Mouse (Mus musculus) forebrain, postnatal 0 days (tissue): Measurements from ENCODE around the gene Usp3. TPM values are rescaled to one million over a fixed set of nuclear protein-coding genes. Genes with fewer than 3 reads are reported as not detected.

ENCODE experiments used
- ATAC-seq: fragments of 200-750 bp; cut with Nextera tagmentation; 2 replicates; pipeline ENCODE4 v1.8.0; 2017; ENCODE audit warnings: mild to moderate bottlenecking, moderate library complexity
- DNase-seq: peaks from one replicate; pipeline ENCODE4 v3.0.0-alpha.2; 2015
- H3K27ac ChIP-seq: fragments of 300-500 bp; sonication (generic); 2 replicates; pipeline ENCODE4 v1.5.1; 2014; ENCODE audit warnings: low read depth, mild to moderate bottlenecking, antibody characterized with exemption, low read length, moderate library complexity, mixed read lengths
- H3K27me3 ChIP-seq: fragments of 300-500 bp; sonication (generic); 2 replicates; pipeline ENCODE4 v1.6.1; 2014; ENCODE audit warnings: mild to moderate bottlenecking, low read length, mixed read lengths; ENCODE audit not compliant: insufficient read depth
- H3K36me3 ChIP-seq: fragments of 300-500 bp; sonication (generic); 2 replicates; pipeline ENCODE4 v1.6.1; 2014; ENCODE audit warnings: mild to moderate bottlenecking, moderate library complexity; ENCODE audit not compliant: insufficient read depth
- H3K4me1 ChIP-seq: fragments of 300-500 bp; sonication (generic); 2 replicates; pipeline ENCODE4 v1.6.1; 2014; ENCODE audit warnings: antibody characterized with exemption; ENCODE audit not compliant: insufficient read depth
- H3K4me2 ChIP-seq: fragments of 300-500 bp; sonication (generic); 2 replicates; pipeline ENCODE4 v1.6.1; 2014; ENCODE audit warnings: low read depth, mild to moderate bottlenecking, moderate library complexity
- H3K4me3 ChIP-seq: fragments of 300-500 bp; sonication (generic); 2 replicates; pipeline ENCODE4 v1.5.1; 2014; ENCODE audit warnings: low read depth, low read length, mixed read lengths
- H3K9ac ChIP-seq: fragments of 300-500 bp; sonication (generic); 2 replicates; pipeline ENCODE4 v1.6.1; 2014; ENCODE audit warnings: mild to moderate bottlenecking
- H3K9me3 ChIP-seq: fragments of 300-500 bp; sonication (generic); 2 replicates; pipeline ENCODE4 v1.6.1; 2016; ENCODE audit warnings: low read length
- CTCF ChIP-seq: sonication (generic); IDR thresholded peaks from 2 replicates; pipeline ENCODE4 v1.5.1; 2016; ENCODE audit warnings: antibody characterized with exemption, control low read depth, low read depth
- WGBS: fragments of 180-500 bp; shearing (Covaris S2); extraction: QIAGEN DNeasy Blood & Tissue Kit; methylation state at CpG from one replicate; pipeline ENCODE4 v1.1.7; 2014; 5-methylcytosine and 5-hydroxymethylcytosine counted together
- polyA plus RNA-seq: library from polyadenylated mRNA; unstranded; fragments of >200 nt; fragmentation: Nextera tagmentation; extraction: Ambion mirVana; gene quantifications from 2 replicates; pipeline ENCODE4 v1.2.1, GENCODE M21; 2015
- total RNA-seq: library from RNA; depleted of rRNA; stranded (reverse); fragments of >200 nt; gene quantifications from 2 replicates; pipeline ENCODE4 v1.2.3, GENCODE M21; 2014

The Usp3 gene
- total and polyA plus RNA-seq, 2 experiments from 2014 or later = 55.2 to 59.7 TPM

DNA sequence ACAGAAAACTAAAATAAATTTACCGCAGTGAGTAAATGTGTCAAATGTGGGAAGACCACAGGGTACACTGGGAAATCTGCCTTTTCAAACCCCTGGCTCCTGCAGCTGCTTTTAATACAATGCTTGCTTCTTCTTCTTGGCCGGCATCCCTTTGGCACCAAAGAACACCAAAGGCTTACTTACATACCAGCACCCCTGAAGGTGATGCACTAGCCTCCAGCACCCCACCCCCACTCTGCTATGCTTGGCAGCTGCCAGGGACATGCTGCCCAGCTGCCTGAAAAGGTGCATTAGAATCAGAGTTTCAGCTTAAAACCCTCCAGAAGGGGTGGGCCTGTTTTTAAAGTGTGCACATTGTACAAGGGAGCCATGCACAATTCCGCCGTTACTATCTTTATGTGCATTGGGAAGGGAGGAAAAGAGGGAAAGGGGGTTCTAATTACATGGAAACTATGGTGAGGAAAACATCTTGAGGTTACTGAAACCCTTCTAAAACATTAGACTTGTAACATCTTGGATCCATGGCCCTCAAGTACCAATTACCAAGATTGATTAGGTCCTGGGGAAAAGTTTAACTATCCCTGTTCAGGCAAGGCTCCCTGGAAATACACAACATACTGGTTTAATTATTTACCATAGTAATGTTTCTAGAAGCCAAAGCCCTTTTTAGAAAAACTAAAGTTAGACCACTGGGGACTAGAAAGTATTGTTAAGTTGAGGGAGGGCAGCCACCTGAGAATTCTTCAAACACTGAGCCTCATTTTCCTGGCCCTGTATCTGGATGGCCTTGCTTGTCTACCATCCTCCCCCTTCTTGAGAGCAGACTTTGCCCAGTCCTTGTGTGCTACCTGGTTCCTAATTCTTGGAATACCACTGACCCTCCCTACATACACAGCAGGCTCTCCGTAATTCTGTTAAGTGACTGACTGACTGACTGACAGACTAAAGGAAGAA is 3.1 kb upstream of the Usp3 start:
- no peaks in the 10 kb centered on the region for H3K36me3 ChIP-seq
- WGBS = 40% methylated on average over 5 of the region's 5 CpGs
- no peaks in the 10 kb centered on the region; the same call in 1 of the 2 replicates for H3K4me1 ChIP-seq
- H3K27ac ChIP-seq = no peak overlapping the region
- no peak for ATAC-seq
- no peak overlapping the region for H3K4me2 ChIP-seq
- H3K4me3 ChIP-seq = no peak overlapping the region
- H3K9ac ChIP-seq = no peak overlapping the region
- H3K9me3 ChIP-seq = no peaks in the 10 kb centered on the region
- DNase-seq = no peak
- TF ChIP-seq CTCF = no peak
- no peaks in the 10 kb centered on the region for H3K27me3 ChIP-seq

DNA sequence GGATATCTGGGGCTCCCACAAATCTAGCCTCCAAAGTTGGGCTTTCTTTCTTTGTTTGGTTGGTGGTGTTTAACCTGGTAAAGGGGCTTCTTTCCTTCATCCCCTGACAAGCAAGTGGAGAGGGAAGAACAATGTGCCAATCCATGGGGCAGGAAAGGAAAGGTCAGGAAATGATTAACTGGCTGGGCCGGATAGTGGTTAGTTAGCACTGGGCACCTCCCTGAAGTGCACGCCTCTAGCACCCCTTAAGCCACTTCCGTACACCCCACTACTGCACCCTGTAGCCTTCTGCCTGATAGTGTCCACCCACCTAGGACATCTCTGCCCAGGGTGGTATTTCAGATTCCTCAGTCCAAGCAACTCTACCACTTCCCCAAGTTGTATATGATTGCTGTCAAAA is 1.1 kb upstream of the Usp3 start:
- H3K4me3 ChIP-seq = no peak overlapping the region
- H3K27ac ChIP-seq = no peak overlapping the region
- ATAC-seq (no peak), DNase-seq (no peak)
- peaks cover 9% of the 10 kb centered on the region for H3K4me1 ChIP-seq
- no peaks in the 10 kb centered on the region for H3K36me3 ChIP-seq
- H3K9me3 ChIP-seq = no peaks in the 10 kb centered on the region
- no peak for TF ChIP-seq CTCF
- H3K27me3 ChIP-seq = no peaks in the 10 kb centered on the region
- no peak overlapping the region; the same call in 1 of the 2 replicates for H3K4me2 ChIP-seq
- 58% methylated on average over 3 of the region's 3 CpGs for WGBS
- H3K9ac ChIP-seq = no peak overlapping the region

DNA sequence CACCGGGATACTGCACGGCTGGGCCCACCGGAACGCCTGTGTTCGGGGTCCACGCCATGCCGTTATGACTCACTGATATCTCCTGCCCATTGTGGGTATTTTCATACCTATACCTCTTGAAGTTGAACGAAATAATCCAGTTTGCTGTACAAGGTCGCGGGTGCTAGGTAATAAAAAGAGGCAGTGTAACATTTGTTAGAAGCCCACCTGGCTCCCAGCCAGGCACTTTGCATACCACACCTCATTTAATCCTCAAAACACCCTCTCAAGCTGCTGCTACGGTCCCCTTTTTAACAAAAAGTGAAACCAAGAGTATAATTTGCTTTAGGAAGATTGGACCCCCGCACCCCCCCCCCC is 649 bp upstream of the Usp3 start:
- peak overlapping the region; percentile 70 for H3K4me2 ChIP-seq
- peak overlapping the region; percentile 97 for H3K4me3 ChIP-seq
- no peak for ATAC-seq
- H3K9me3 ChIP-seq = no peaks in the 10 kb centered on the region
- no peak for TF ChIP-seq CTCF
- H3K27me3 ChIP-seq = no peaks in the 10 kb centered on the region
- peak overlapping the region; percentile 92 for H3K9ac ChIP-seq
- no peaks in the 10 kb centered on the region for H3K36me3 ChIP-seq
- H3K4me1 ChIP-seq = peaks cover 9% of the 10 kb centered on the region
- DNase-seq = no peak
- H3K27ac ChIP-seq = no peak overlapping the region
- WGBS = 4% methylated on average over 12 of the region's 12 CpGs

DNA sequence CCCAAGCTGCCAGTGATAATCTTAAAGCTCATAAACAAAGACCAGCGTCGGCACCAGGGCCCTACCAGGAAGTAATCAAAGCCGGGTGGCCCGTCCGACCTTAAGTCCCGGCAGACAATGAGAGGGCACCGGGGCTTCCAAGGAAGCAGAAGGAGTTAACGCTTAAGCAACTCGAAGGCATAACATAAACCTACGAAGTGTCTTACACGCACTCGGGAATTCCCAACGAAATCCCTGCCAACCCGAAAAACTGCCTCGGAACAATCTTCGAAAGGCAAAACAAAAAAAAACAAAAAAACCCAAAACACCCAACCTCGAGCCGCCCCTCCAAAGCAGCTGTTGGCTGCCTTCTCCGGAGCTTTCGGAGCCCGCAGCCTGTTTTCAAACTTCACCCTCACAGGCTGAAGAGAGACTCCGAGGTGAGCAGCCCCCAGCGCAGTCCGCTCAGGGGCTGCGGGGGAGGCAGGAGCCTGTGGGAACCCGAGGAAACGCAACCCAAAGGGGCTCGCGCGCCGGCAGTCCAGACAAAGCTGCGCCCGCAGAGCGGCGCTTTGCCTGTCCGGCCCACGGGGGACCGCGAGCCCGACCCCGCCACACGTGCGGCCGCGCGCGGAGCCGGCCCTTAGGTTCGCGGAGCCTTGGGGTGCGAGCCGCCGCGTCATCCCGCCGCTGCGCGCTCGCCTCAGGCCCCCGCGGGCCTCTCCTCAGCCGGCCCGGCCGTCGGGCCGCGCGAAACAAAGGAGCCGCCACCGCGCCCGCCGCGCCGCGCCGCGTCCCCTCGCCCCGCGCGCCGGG is 894 bp downstream of the Usp3 start:
- Histone ChIP-seq H3K9ac (peak overlapping the region; percentile 92), H3K9me3 (no peaks in the 10 kb centered on the region), H3K4me1 (peaks cover 9% of the 10 kb centered on the region), H3K27me3 (no peaks in the 10 kb centered on the region), H3K27ac (peak overlapping the region; percentile 93), H3K36me3 (no peaks in the 10 kb centered on the region), H3K4me2 (peak overlapping the region; percentile 70), H3K4me3 (peak overlapping the region; percentile 97)
- peak; percentile 69 for ATAC-seq
- WGBS = under 1% methylated on average over 53 of the region's 83 CpGs
- DNase-seq = peak; percentile 61
- no peak for TF ChIP-seq CTCF

DNA sequence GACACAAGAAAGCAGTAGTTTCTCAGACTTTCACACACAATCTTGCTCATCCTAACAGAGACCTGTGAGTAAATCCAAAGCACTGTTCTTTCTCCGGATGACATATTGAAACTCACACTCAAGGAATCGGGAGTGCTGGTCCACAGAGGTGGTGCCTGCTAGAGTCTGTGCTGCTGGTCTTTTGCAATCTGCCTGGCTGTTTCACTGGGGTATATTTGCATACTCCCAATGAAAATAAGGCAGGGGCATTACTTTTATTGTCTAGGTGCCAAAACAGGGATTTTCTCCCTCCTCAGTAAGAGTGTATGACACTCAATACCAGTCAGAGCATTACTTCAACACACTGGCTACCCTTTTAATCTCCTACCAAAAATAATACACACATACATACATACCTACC is 2.9 kb downstream of the Usp3 start:
- no peaks in the 10 kb centered on the region for H3K9me3 ChIP-seq
- WGBS = 27% methylated on average over 2 of the region's 2 CpGs
- DNase-seq (no peak), ATAC-seq (no peak)
- no peaks in the 10 kb centered on the region for H3K36me3 ChIP-seq
- H3K9ac ChIP-seq = no peak overlapping the region
- no peak overlapping the region for H3K4me3 ChIP-seq
- peaks cover 9% of the 10 kb centered on the region for H3K4me1 ChIP-seq
- TF ChIP-seq CTCF = no peak
- H3K27ac ChIP-seq = no peak overlapping the region
- H3K27me3 ChIP-seq = no peaks in the 10 kb centered on the region
- H3K4me2 ChIP-seq = peak overlapping the region; percentile 24; the same call in 1 of the 2 replicates

DNA sequence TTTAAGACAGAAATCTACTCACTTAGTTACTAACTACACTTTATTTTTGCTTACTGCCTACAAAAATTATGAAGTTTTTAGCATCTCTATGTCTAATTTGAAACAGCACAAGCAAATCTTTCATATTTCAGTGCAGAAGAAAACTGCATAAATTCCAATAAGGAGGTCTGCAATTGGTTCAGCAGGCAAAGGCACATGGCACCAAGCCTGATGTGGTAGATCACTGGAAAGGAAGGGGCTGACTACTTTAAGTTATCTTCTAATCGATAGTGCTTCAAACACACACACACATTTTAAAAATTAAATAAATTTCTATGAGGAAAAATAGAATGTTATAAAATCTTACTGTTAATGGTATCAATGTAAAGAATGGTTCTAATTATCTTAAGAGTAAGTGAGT is 5.9 kb downstream of the Usp3 start:
- 91% methylated on average over 1 of the region's 1 CpGs for WGBS

DNA sequence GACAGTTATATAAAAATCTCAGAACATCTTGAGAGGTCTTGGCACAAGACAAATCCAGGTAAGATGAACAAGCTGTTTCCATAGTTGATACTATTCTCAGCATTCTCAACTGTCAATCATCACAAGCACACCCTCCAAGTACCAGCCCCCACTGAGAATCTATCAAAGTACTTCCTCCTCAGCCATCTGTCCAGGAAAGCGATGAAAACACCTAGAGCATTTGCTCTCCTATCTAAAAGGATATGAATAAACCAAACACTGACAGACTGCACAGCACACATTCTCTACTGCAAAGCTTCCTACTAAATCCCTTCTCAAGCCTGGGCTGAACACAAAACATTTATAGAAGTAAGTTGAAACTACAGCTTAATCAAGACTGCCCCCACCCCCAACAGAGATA is 6.4 kb downstream of the Usp3 start:
- no peak for ATAC-seq
- H3K36me3 ChIP-seq = no peaks in the 10 kb centered on the region
- H3K9ac ChIP-seq = no peak overlapping the region
- no peaks in the 10 kb centered on the region for H3K27me3 ChIP-seq
- peaks cover 9% of the 10 kb centered on the region for H3K4me1 ChIP-seq
- no peak overlapping the region for H3K27ac ChIP-seq
- H3K9me3 ChIP-seq = no peaks in the 10 kb centered on the region
- 30% methylated on average over 1 of the region's 1 CpGs for WGBS
- DNase-seq = no peak
- no peak overlapping the region for H3K4me2 ChIP-seq
- TF ChIP-seq CTCF = no peak
- H3K4me3 ChIP-seq = no peak overlapping the region

More for the DNA sequence above, 5.9 kb downstream of the Usp3 start:
- no peaks in the 10 kb centered on the region for H3K27me3 ChIP-seq
- no peaks in the 10 kb centered on the region for H3K36me3 ChIP-seq
- no peaks in the 10 kb centered on the region for H3K9me3 ChIP-seq
- no peak for TF ChIP-seq CTCF
- ATAC-seq (no peak), DNase-seq (no peak)
- no peak overlapping the region for H3K27ac ChIP-seq
- H3K4me1 ChIP-seq = peaks cover 9% of the 10 kb centered on the region
- no peak overlapping the region for H3K4me2 ChIP-seq
- H3K4me3 ChIP-seq = no peak overlapping the region
- H3K9ac ChIP-seq = no peak overlapping the region
